Comparison of ENCODE assay signal across 21 mouse cellular contexts in genomic region chr5:100309807-100310165, GRCm38 (mm10).
A peak's percentile ranks its signal among the peaks of the same experiment; 100 is the strongest.
DNase-seq lines count a peak whose midpoint lies in the region; ATAC-seq lines count a peak whose summit lies in the region.
"Had no signal": no experiment of that assay in that cellular context is flagged by ENCODE, and none has a peak within 500 bp of the region (broad histone marks: within the 10 kb centered on the region; RNA-seq: fewer than 3 reads in every experiment).

No protein-coding gene starts in this region.

- DNase-seq in hindbrain, embryonic 14.5 days (ENCODE audit: low spot score): no peak
- no peak for DNase-seq in neural tube, embryonic 10.5 days (ENCODE audit: extremely low spot score, low spot score)
- no peak for DNase-seq in embryo, embryonic 10 days (ENCODE audit: low spot score)
- DNase-seq in cerebellum, postnatal 10 days: no peak
- DNase-seq: adrenal gland, adult 8-10 months; cerebellum, adult 18-20 months; cerebellum, postnatal 25 days; gastrocnemius, postnatal 25 days; heart, adult 2 months; kidney, adult 18-20 months; kidney, postnatal 4 days; liver, postnatal 0 days; lung, postnatal 14 days; retina, postnatal 1 day; thymus, postnatal 25 days had no signal

- H3K4me1 ChIP-seq in hindbrain, embryonic 13.5 days (replicated peaks): 0 out of 2 replicates have a peak, but pooled peaks cover 2% of the 10 kb centered on the region
- H3K4me1 ChIP-seq in hindbrain, embryonic 14.5 days (replicated peaks; ENCODE audit: control insufficient read depth, insufficient read depth, low read length): no peaks in the 10 kb centered on the region
- H3K4me1 ChIP-seq in neural tube, embryonic 14.5 days (ENCODE audit: control insufficient read depth, insufficient read depth, low read length): no peaks in the 10 kb centered on the region
- H3K4me1 ChIP-seq in midbrain, embryonic 15.5 days: no peaks in the 10 kb centered on the region
- H3K4me1 ChIP-seq: limb, embryonic 12.5 days had no signal

- peak overlapping the region; percentile 30; the same call in 1 of the 2 replicates for H3K27ac ChIP-seq in hindbrain, embryonic 13.5 days
- H3K27ac ChIP-seq in hindbrain, embryonic 14.5 days: no peak overlapping the region
- no peak overlapping the region for H3K27ac ChIP-seq in neural tube, embryonic 14.5 days (ENCODE audit: low read depth, low read length)
- no peak overlapping the region for H3K27ac ChIP-seq in midbrain, embryonic 15.5 days
- H3K27ac ChIP-seq: heart, adult 2 months; limb, embryonic 12.5 days had no signal

- no peak for ATAC-seq in hindbrain, embryonic 13.5 days (ENCODE audit: low FRiP score)
- no peak for ATAC-seq in hindbrain, embryonic 14.5 days (ENCODE audit: low FRiP score)
- peak; percentile 21; the same call in 1 of the 2 replicates for ATAC-seq in neural tube, embryonic 14.5 days (ENCODE audit: low read depth)
- peak; percentile 48; the same call in 1 of the 2 replicates for ATAC-seq in midbrain, embryonic 15.5 days (replicated peaks)
- ATAC-seq: inflammation-experienced regulatory T-cells, adult 6 months; liver, postnatal 0 days had no signal

- H3K27me3 ChIP-seq in hindbrain, embryonic 13.5 days: no peaks in the 10 kb centered on the region
- H3K27me3 ChIP-seq in hindbrain, embryonic 14.5 days (ENCODE audit: control insufficient read depth, insufficient read depth, low read length): no peaks in the 10 kb centered on the region
- no peaks in the 10 kb centered on the region for H3K27me3 ChIP-seq in neural tube, embryonic 14.5 days (ENCODE audit: control insufficient read depth, insufficient read depth, low read length)
- H3K27me3 ChIP-seq in midbrain, embryonic 15.5 days (replicated peaks): no peaks in the 10 kb centered on the region
- H3K27me3 ChIP-seq: limb, embryonic 12.5 days had no signal

- no peaks in the 10 kb centered on the region for H3K9me3 ChIP-seq in hindbrain, embryonic 13.5 days
- no peaks in the 10 kb centered on the region for H3K9me3 ChIP-seq in hindbrain, embryonic 14.5 days (ENCODE audit: control insufficient read depth, low read length)
- no peaks in the 10 kb centered on the region for H3K9me3 ChIP-seq in neural tube, embryonic 14.5 days (ENCODE audit: control insufficient read depth, low read length)
- H3K9me3 ChIP-seq in midbrain, embryonic 15.5 days: no peaks in the 10 kb centered on the region
- H3K9me3 ChIP-seq: limb, embryonic 12.5 days had no signal

- no peak overlapping the region for H3K4me3 ChIP-seq in hindbrain, embryonic 13.5 days
- no peak overlapping the region for H3K4me3 ChIP-seq in hindbrain, embryonic 14.5 days (replicated peaks; ENCODE audit: low read length)
- H3K4me3 ChIP-seq in neural tube, embryonic 14.5 days (ENCODE audit: low read depth, low read length): no peak overlapping the region
- H3K4me3 ChIP-seq in midbrain, embryonic 15.5 days: no peak overlapping the region
- H3K4me3 ChIP-seq: heart, adult 2 months; limb, embryonic 12.5 days had no signal

- no peak overlapping the region for H3K4me2 ChIP-seq in hindbrain, embryonic 13.5 days
- no peak overlapping the region for H3K4me2 ChIP-seq in hindbrain, embryonic 14.5 days (replicated peaks)
- H3K4me2 ChIP-seq in neural tube, embryonic 14.5 days (ENCODE audit: low read depth, low read length): no peak overlapping the region
- H3K4me2 ChIP-seq in midbrain, embryonic 15.5 days: no peak overlapping the region
- H3K4me2 ChIP-seq: limb, embryonic 12.5 days; liver, embryonic 11.5 days had no signal

- no peaks in the 10 kb centered on the region for H3K36me3 ChIP-seq in hindbrain, embryonic 13.5 days
- no peaks in the 10 kb centered on the region for H3K36me3 ChIP-seq in hindbrain, embryonic 14.5 days (replicated peaks; ENCODE audit: control insufficient read depth, insufficient read depth)
- no peaks in the 10 kb centered on the region for H3K36me3 ChIP-seq in neural tube, embryonic 14.5 days (ENCODE audit: control insufficient read depth, insufficient read depth, low read length)
- H3K36me3 ChIP-seq in midbrain, embryonic 15.5 days (replicated peaks): no peaks in the 10 kb centered on the region
- H3K36me3 ChIP-seq: limb, embryonic 12.5 days had no signal

- 98% methylated on average over 2 of the region's 2 CpGs for WGBS in hindbrain, embryonic 13.5 days
- WGBS in hindbrain, embryonic 14.5 days: 95% methylated on average over 2 of the region's 2 CpGs
- WGBS in neural tube, embryonic 14.5 days: 91% methylated on average over 2 of the region's 2 CpGs
- WGBS in midbrain, embryonic 15.5 days: 95% methylated on average over 2 of the region's 2 CpGs

- H3K9ac ChIP-seq in hindbrain, embryonic 13.5 days: no peak overlapping the region
- no peak overlapping the region for H3K9ac ChIP-seq in hindbrain, embryonic 14.5 days
- H3K9ac ChIP-seq in neural tube, embryonic 14.5 days (replicated peaks; ENCODE audit: low read depth, low read length): 0 out of 2 replicates have a peak overlapping the region, but pooled peaks have one; percentile 25
- no peak overlapping the region for H3K9ac ChIP-seq in midbrain, embryonic 15.5 days
- H3K9ac ChIP-seq: limb, embryonic 12.5 days; liver, postnatal 0 days had no signal

Comparison
In these comparisons a context has a peak if more than half of its experiments do, and no peak if none do; other contexts are left out.
1. ATAC-seq: peak in neural tube, embryonic 14.5 days (single experiment) and midbrain, embryonic 15.5 days (single experiment); none in hindbrain, embryonic 13.5 days (single experiment) and hindbrain, embryonic 14.5 days (single experiment).